Mouse (Mus musculus): ENCODE data around the gene Chrna4. TPM values are rescaled to one million over a fixed set of nuclear protein-coding genes. Genes with fewer than 3 reads are reported as not detected.

The Chrna4 gene
- polyA plus RNA-seq, 1 experiment from 2014 or later, result 1.3 TPM

GRCm38 (mm10) chr2:181058193-181058592 is 14.8 kb upstream of the Chrna4 start:
- H3K27me3 ChIP-seq (ENCODE audit: low read depth, poor library complexity, severe bottlenecking), result peaks cover 4% of the 10 kb centered on the region; the same call in 1 of the 2 replicates
- 34% methylated on average over 3 of the region's 3 CpGs for WGBS

GRCm38 (mm10) chr2:181057341-181057740 is 14.0 kb upstream of the Chrna4 start:
- Histone ChIP-seq H3K27ac (no peak overlapping the region), H3K4me1 (peaks cover 20% of the 10 kb centered on the region), H3K9me3 (replicated peaks) (no peaks in the 10 kb centered on the region), H3K36me3 (no peaks in the 10 kb centered on the region), H3K4me3 (no peak overlapping the region), H3K27me3 (ENCODE audit: low read depth, poor library complexity, severe bottlenecking) (peaks cover 4% of the 10 kb centered on the region; the same call in 1 of the 2 replicates)
- 36% methylated on average over 8 of the region's 8 CpGs for WGBS
- peak; percentile 47 for DNase-seq (ENCODE audit: low spot score)

More at GRCm38 (mm10) chr2:181058193-181058592, 14.8 kb upstream of the Chrna4 start:
- peaks cover 20% of the 10 kb centered on the region for H3K4me1 ChIP-seq
- no peak overlapping the region for H3K4me3 ChIP-seq
- H3K27ac ChIP-seq, result no peak overlapping the region
- no peak for DNase-seq (ENCODE audit: low spot score)
- H3K9me3 ChIP-seq (replicated peaks), result no peaks in the 10 kb centered on the region
- H3K36me3 ChIP-seq, result no peaks in the 10 kb centered on the region

GRCm38 (mm10) chr2:181052171-181052570 is 8.8 kb upstream of the Chrna4 start:
- no peaks in the 10 kb centered on the region for H3K9me3 ChIP-seq (replicated peaks)
- H3K4me3 ChIP-seq, result no peak overlapping the region
- WGBS, result 81% methylated on average over 1 of the region's 1 CpGs
- no peak overlapping the region for H3K27ac ChIP-seq
- peaks cover 14% of the 10 kb centered on the region for H3K27me3 ChIP-seq (ENCODE audit: low read depth, poor library complexity, severe bottlenecking)
- no peaks in the 10 kb centered on the region for H3K36me3 ChIP-seq
- DNase-seq (ENCODE audit: low spot score), result no peak
- peaks cover 10% of the 10 kb centered on the region for H3K4me1 ChIP-seq

DNA sequence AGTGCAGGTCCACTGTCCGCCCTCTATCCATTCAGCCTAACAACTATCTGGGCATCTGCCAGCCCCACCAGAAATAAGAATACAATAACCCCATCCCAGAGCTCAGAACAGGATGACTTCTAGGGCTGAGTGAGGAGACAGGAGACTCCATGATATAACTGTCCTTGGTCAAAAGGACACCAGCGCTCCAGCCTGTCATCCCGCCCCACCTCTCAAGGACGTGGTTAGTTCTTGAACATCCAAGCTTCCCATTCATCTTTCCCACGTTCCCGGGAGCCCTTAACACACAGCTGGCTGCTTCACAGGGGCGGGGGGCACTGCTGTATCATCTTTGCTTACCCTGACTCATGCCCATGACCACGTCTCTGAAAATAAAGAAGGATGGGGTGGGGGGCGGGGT is 5.6 kb upstream of the Chrna4 start:
- peaks cover 9% of the 10 kb centered on the region for H3K4me1 ChIP-seq
- no peak for DNase-seq (ENCODE audit: low spot score)
- 86% methylated on average over 9 of the region's 9 CpGs for WGBS
- peaks cover 10% of the 10 kb centered on the region; the same call in 1 of the 2 replicates for H3K27me3 ChIP-seq (ENCODE audit: low read depth, poor library complexity, severe bottlenecking)
- no peak overlapping the region for H3K27ac ChIP-seq
- H3K36me3 ChIP-seq, result no peaks in the 10 kb centered on the region
- no peak overlapping the region for H3K4me3 ChIP-seq
- no peaks in the 10 kb centered on the region for H3K9me3 ChIP-seq (replicated peaks)

GRCm38 (mm10) chr2:181048252-181048945 is 5.1 kb upstream of the Chrna4 start:
- Histone ChIP-seq H3K27ac (no peak overlapping the region), H3K4me1 (peaks cover 14% of the 10 kb centered on the region), H3K4me3 (no peak overlapping the region), H3K27me3 (ENCODE audit: low read depth, poor library complexity, severe bottlenecking) (peaks cover 11% of the 10 kb centered on the region; the same call in 1 of the 2 replicates), H3K9me3 (replicated peaks) (no peaks in the 10 kb centered on the region), H3K36me3 (no peaks in the 10 kb centered on the region)
- DNase-seq (ENCODE audit: low spot score), result no peak
- 72% methylated on average over 7 of the region's 7 CpGs for WGBS

GRCm38 (mm10) chr2:181044001-181044400 is 655 bp upstream of the Chrna4 start:
- Histone ChIP-seq H3K27me3 (ENCODE audit: low read depth, poor library complexity, severe bottlenecking) (peaks cover 45% of the 10 kb centered on the region), H3K27ac (peak overlapping the region; percentile 4; the same call in 1 of the 2 replicates), H3K36me3 (no peaks in the 10 kb centered on the region), H3K4me1 (peaks cover 36% of the 10 kb centered on the region), H3K4me3 (no peak overlapping the region), H3K9me3 (replicated peaks) (no peaks in the 10 kb centered on the region)
- DNase-seq (ENCODE audit: low spot score), result no peak
- 22% methylated on average over 3 of the region's 3 CpGs for WGBS

- Histone ChIP-seq H3K27me3 (ENCODE audit: low read depth, poor library complexity, severe bottlenecking) (peaks cover 61% of the 10 kb centered on the region), H3K36me3 (no peaks in the 10 kb centered on the region), H3K4me1 (peaks cover 47% of the 10 kb centered on the region), H3K9me3 (replicated peaks) (no peaks in the 10 kb centered on the region), H3K4me3 (no peak overlapping the region), H3K27ac (no peak overlapping the region; the same call in 1 of the 2 replicates)
- no peak for DNase-seq (ENCODE audit: low spot score)
Observed at GRCm38 (mm10) chr2:181042376-181042775, 970 bp downstream of the Chrna4 start.

DNA sequence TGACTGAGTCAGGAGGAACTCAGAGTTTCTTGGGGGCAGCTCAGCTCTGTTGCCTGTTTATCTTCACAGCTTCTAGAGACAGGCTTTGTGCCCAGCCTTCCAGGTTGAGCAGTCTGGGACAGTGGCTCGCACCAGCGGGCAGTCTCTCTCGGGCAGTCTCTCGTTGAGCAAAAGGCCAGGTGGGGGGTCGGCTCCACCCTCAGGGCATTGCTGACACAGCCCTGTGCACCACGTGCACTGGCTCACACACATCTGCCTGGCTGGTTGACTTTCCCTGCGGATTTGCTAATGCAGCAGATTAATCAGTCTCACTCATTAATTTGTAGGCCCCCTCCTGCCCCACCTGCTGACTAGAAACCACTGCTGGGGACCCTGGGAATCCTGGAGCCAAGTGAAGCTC is 1.4 kb downstream of the Chrna4 start:
- Histone ChIP-seq H3K27me3 (ENCODE audit: low read depth, poor library complexity, severe bottlenecking) (peaks cover 66% of the 10 kb centered on the region), H3K27ac (no peak overlapping the region)
- DNase-seq (ENCODE audit: low spot score), result no peak

DNA sequence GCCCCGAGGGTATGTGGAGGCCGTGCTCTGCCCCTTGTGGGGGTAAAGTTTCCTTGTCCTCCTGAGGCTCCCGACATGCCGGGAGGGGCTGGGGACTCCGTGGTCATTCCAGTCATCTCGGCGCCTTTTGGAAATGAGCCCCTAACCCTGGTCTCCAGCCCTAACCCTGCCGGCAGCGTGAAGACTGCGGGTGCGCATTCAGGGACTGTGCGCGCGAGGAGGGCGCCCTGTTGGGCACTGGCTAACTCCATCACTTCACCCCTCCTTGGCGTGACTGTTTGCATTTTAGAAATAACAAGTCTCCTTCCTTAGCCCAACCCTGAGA is 4.0 kb downstream of the Chrna4 start:
- Histone ChIP-seq H3K4me3 (peak overlapping the region; percentile 70), H3K4me1 (peaks cover 45% of the 10 kb centered on the region), H3K27ac (peak overlapping the region; percentile 68; the same call in 1 of the 2 replicates), H3K9me3 (replicated peaks) (no peaks in the 10 kb centered on the region), H3K36me3 (no peaks in the 10 kb centered on the region), H3K27me3 (ENCODE audit: low read depth, poor library complexity, severe bottlenecking) (peaks cover 91% of the 10 kb centered on the region)
- under 1% methylated on average over 16 of the region's 16 CpGs for WGBS
- no peak for DNase-seq (ENCODE audit: low spot score)

More for the DNA sequence above, 1.4 kb downstream of the Chrna4 start:
- 7% methylated on average over 7 of the region's 7 CpGs for WGBS
- Histone ChIP-seq H3K4me1 (peaks cover 47% of the 10 kb centered on the region), H3K4me3 (no peak overlapping the region), H3K36me3 (no peaks in the 10 kb centered on the region), H3K9me3 (replicated peaks) (no peaks in the 10 kb centered on the region)

DNA sequence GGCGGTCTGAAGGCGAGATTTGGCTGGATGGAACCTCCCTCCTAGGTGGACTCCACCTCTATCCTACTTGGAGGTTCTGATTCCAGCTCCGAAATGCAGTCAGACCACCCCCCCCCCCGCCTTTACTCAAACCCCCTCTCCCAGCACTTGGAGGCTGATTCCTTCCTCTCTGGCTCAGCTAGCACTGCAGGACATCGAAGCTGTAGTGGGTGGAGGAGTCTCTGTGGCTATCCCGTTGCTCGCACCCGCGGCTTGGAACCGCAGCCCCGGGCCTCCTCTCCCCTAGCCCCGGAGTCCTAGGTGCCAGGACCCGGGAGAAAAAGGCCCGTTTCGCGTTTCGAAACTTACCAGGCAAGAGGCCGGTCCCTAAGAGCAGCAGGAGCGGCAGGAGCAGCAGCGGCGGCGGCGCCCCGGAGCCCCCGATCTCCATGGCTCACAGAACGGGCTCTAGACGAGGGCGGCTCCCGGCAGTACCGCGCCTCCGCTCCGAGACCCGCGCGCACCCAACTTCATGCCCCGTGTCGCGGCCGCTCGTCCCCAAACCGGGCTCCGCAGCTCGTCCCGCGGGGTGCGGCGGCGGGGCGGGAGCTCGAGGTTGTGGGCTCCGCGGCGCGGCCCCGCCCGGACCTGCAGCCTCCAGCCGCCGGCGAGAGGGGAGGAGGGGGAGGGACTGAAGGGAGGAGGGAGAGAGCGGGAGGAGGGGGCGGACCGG is 4.5 kb downstream of the Chrna4 start:
- DNase-seq (ENCODE audit: low spot score), result peak; percentile 72
- peaks cover 40% of the 10 kb centered on the region for H3K4me1 ChIP-seq
- no peaks in the 10 kb centered on the region for H3K9me3 ChIP-seq (replicated peaks)
- peak overlapping the region; percentile 68 for H3K27ac ChIP-seq
- 1% methylated on average over 61 of the region's 63 CpGs for WGBS
- peaks cover 96% of the 10 kb centered on the region for H3K27me3 ChIP-seq (ENCODE audit: low read depth, poor library complexity, severe bottlenecking)
- peak overlapping the region; percentile 70 for H3K4me3 ChIP-seq
- no peaks in the 10 kb centered on the region for H3K36me3 ChIP-seq

- H3K27ac ChIP-seq, result no peak overlapping the region
- no peak for DNase-seq (ENCODE audit: low spot score)
- H3K4me3 ChIP-seq, result no peak overlapping the region
- H3K9me3 ChIP-seq (replicated peaks), result no peaks in the 10 kb centered on the region
- no peaks in the 10 kb centered on the region for H3K36me3 ChIP-seq
- 81% methylated on average over 6 of the region's 6 CpGs for WGBS
- peaks cover 20% of the 10 kb centered on the region for H3K4me1 ChIP-seq
- H3K27me3 ChIP-seq (ENCODE audit: low read depth, poor library complexity, severe bottlenecking), result peaks cover 95% of the 10 kb centered on the region
Observed at GRCm38 (mm10) chr2:181036561-181036960, 6.8 kb downstream of the Chrna4 start.

DNA sequence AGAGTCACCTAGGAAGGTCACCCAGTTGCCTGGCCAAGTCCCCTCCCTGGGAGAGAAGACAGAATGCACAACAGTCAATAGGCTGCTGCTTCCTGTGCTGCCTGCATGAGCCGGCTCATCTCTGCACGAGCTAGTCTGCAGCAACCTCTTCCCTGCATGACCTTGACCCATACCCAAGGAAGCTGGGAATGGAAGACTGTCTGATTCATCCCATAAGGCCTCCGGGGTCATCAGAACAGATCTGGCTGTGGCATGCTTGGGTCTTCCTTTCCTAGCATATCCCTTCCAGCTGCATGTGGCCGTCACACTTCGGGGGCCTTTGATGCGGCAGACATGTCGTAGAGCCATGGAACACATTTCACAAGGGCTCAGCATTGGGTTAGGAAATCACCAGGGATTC is 8.2 kb downstream of the Chrna4 start:
- Histone ChIP-seq H3K27ac (no peak overlapping the region), H3K9me3 (replicated peaks) (no peaks in the 10 kb centered on the region), H3K36me3 (no peaks in the 10 kb centered on the region), H3K27me3 (ENCODE audit: low read depth, poor library complexity, severe bottlenecking) (peaks cover 85% of the 10 kb centered on the region), H3K4me1 (peaks cover 20% of the 10 kb centered on the region), H3K4me3 (no peak overlapping the region)
- DNase-seq (ENCODE audit: low spot score), result no peak
- 73% methylated on average over 7 of the region's 7 CpGs for WGBS

DNA sequence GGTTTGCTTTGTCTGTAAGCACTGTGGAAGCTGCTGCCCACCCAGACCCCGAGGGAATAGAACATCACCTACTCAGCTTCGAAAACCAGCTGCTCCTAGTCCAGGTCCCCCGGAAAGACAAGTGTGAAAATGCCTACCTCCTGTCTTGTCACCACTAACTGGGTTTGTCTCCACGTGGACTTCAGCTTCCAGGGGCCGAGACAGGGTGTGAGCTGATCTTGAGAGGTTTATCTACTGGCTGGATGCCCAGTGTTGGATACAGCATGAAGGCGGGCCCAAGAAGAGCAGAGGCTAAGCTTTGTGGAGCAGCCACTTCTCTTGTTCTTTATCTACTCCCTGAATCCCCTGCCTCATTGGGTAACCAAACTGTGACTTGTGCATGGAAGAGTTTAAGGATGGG is 10.0 kb downstream of the Chrna4 start:
- Histone ChIP-seq H3K27me3 (ENCODE audit: low read depth, poor library complexity, severe bottlenecking) (peaks cover 67% of the 10 kb centered on the region), H3K4me1 (peaks cover 4% of the 10 kb centered on the region), H3K4me3 (no peak overlapping the region), H3K9me3 (replicated peaks) (no peaks in the 10 kb centered on the region), H3K27ac (no peak overlapping the region), H3K36me3 (no peaks in the 10 kb centered on the region)
- 84% methylated on average over 6 of the region's 6 CpGs for WGBS
- no peak for DNase-seq (ENCODE audit: low spot score)
